11 mouse cellular contexts compared by ENCODE assay signal in the genomic region with DNA sequence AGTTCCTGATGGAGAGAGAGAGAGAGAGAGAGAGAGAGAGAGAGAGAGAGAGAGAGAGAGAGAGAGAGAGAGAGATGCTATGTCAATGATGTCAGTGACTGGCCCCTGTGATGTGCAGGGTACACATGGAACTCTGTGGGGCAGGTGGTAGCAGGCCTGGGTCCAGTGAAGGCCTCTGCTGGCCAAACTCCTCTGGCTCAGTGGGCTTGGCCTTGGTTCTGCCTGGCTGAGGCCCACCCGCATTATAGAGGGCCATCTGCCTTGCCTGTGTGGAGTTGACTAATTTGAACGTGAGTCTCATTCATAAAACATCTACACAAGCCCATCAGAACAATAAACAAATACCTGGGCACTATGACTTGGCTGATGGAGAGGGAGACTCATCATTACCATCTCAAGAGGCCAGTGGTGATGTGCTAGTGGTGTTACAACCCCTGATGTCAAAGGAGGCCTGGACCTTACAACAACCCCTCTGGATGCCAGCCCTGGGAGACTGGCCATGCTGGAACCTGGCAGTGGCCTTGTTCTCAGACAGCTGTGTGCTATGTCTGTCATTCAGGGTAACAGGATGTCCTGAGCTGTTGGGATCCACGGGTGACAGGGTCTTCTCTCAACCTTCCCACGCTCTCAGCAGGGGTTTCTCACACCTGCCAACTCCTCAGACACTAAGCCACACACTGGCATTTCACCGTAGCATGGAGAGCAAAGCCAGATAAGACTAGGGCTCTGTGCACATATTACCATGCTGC.
"Had no signal": no experiment of that assay in that cellular context is flagged by ENCODE, and none has a peak within 500 bp of the region (broad histone marks: within the 10 kb centered on the region; RNA-seq: fewer than 3 reads in every experiment).

No protein-coding gene starts in this region.

- H3K9me3 ChIP-seq: limb, embryonic 10.5 days; liver, embryonic 15.5 days had no signal

- H3K4me1 ChIP-seq: limb, embryonic 10.5 days; liver, embryonic 15.5 days had no signal

- H3K4me2 ChIP-seq: liver, embryonic 11.5 days; liver, embryonic 15.5 days had no signal

- H3K27me3 ChIP-seq: liver, embryonic 15.5 days had no signal

- H3K27ac ChIP-seq: limb, embryonic 10.5 days; liver, embryonic 15.5 days; stomach, postnatal 0 days had no signal

- DNase-seq: kidney, adult 8-10 months; kidney, postnatal 25 days; lung, adult 2 months; lung, postnatal 36 days; thymus, postnatal 4 days had no signal

- H3K36me3 ChIP-seq: limb, embryonic 10.5 days; liver, embryonic 15.5 days had no signal

- ATAC-seq: lung, postnatal 0 days; midbrain, embryonic 16.5 days had no signal

- H3K9ac ChIP-seq: liver, embryonic 15.5 days had no signal

- H3K4me3 ChIP-seq: limb, embryonic 10.5 days; liver, embryonic 15.5 days had no signal
